Mouse (Mus musculus): ENCODE data around the gene Elac2.

DNA sequence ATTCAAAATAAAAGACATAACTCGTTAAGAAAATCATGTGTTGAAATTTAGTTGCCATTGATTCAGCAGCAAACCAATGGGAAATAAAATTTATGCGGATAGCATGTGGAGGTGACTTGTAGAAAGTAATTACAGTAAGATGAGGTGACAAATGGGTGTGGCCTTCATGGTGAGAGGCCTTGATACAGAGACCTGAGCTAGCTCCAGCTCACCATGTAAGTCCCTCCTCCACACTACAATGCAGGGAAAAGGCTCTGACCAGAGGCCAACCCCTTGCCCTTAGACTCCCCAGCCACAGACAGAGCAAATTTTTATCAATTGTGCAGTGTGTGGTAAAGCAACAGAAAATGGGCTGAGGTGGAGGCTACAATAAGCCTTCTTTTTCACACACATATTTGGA is 49.7 kb upstream of the Elac2 start:
- no peak for TF ChIP-seq CTCF (conservative IDR thresholded peaks at IDR 0.05; ENCODE audit: insufficient read depth, insufficient read length, low read depth, low read length)
- no peak for TF ChIP-seq POLR2A (IDR thresholded peaks at IDR 0.05; ENCODE audit: low read depth, low read length)
